Mouse (Mus musculus) CH12.LX (cell line): ENCODE results near the gene Arl2bp.

Experiments used
- CTCF ChIP-seq, 2 experiments: IDR thresholded peaks in 1 of 2; conservative IDR thresholded peaks in 1 of 2; 2 replicates each; pipeline ENCODE4 v1.5.1; 2011 to 2012; ENCODE audit warnings: low read depth in 2 of 2, low read length in 2 of 2, improper control_type of control experiment in 1 of 2, inconsistent platforms in 1 of 2, mild to moderate bottlenecking in 1 of 2, moderate library complexity in 1 of 2
- EP300 ChIP-seq: IDR thresholded peaks from 2 replicates; pipeline ENCODE4 v1.6.1; 2011; ENCODE audit warnings: low read length, improper control_type of control experiment
- HCFC1 ChIP-seq: IDR thresholded peaks from 2 replicates; pipeline ENCODE4 v1.6.1; 2012; ENCODE audit warnings: low read depth, mild to moderate bottlenecking, inconsistent platforms, low read length, improper control_type of control experiment
- JUND ChIP-seq: conservative IDR thresholded peaks from 2 replicates; pipeline ENCODE4 v1.6.1; 2011; ENCODE audit warnings: low read depth, low read length, improper control_type of control experiment
- KAT2A ChIP-seq: IDR thresholded peaks from 2 replicates; pipeline ENCODE4 v1.6.1; 2012; ENCODE audit warnings: low read length, improper control_type of control experiment, inconsistent platforms; ENCODE audit not compliant: insufficient replicate concordance
- MAZ ChIP-seq: IDR thresholded peaks from 2 replicates; pipeline ENCODE4 v1.6.1; 2012; ENCODE audit warnings: low read depth, mild to moderate bottlenecking, inconsistent platforms, low read length, improper control_type of control experiment, moderate library complexity
- POLR2A ChIP-seq: IDR thresholded peaks from 2 replicates; pipeline ENCODE4 v1.6.1; 2011; ENCODE audit warnings: low read depth, mild to moderate bottlenecking, improper control_type of control experiment, low read length
- TCF12 ChIP-seq: IDR thresholded peaks from 2 replicates; pipeline ENCODE4 v1.6.1; 2014; ENCODE audit warnings: low read depth, mild to moderate bottlenecking, inconsistent platforms, low read length, improper control_type of control experiment
- ZMIZ1 ChIP-seq: IDR thresholded peaks from 2 replicates; pipeline ENCODE4 v1.6.1; 2012; ENCODE audit warnings: low read depth, mild to moderate bottlenecking, inconsistent platforms, low read length, improper control_type of control experiment

DNA sequence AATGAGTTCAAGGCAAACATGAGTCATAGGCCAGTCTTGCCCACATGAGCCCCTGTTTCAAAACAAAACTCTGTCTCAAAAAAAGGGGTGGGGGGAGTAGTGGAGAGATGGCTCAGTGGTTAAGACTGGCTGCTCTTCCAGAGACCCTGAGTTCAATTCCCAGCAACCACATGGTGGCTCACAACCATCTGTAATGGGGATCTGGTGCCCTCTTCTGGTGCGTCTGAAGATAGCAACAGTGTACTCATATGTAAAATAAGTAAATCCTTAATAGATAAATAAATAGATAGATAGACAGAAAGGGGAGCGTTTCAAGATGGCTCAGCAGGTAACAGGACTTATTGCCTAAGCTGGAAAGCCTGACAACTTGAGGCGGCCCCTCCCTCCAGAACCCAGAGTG lies 14.0 kb downstream of the Arl2bp start:
- TF ChIP-seq ZMIZ1 (no peak), HCFC1 (no peak), CTCF (conservative IDR thresholded peaks at IDR 0.05 in 1 of 2, IDR thresholded peaks at IDR 0.05 in 1 of 2; ENCODE audit: low read depth in 2 of 2, low read length in 2 of 2) (peak in 1 of 2 experiments; percentile 47; a peak in 2 of 4 replicates), EP300 (no peak), POLR2A (no peak), TCF12 (no peak), KAT2A (no peak), JUND (no peak), MAZ (no peak)
